Mouse (Mus musculus): Measurements from ENCODE around the gene Rd3l. TPM values are rescaled to one million over a fixed set of nuclear protein-coding genes. Genes with fewer than 3 reads are reported as not detected.

Gene Rd3l
- not detected in 2 replicates for polyA plus RNA-seq (2015; fragmentation: Nextera tagmentation; extraction: Ambion mirVana)

DNA sequence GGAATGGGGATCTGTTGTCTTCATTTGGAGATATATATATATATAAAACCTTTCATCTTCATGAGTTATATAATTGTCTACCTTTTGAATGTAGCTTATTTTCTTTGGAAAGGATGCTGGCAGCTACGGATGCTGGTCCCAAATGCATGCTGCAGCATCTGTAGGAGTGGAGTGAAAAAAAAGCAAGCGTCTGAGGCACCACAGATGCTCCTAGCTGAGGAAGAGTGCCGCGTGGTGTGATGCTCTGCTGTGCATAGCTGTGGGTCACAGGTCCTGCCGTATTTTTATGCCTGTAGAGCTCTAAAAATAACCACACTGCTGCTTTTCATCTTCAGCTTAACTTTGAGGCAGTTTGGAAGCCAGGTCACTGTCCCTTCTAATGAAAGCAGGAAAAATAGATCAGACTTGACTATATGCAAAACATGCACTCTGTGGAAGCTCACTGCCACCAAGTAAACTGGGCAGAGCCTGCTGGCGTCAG lies at the start of gene Rd3l:
Rd3l (minus strand) TSS at position 431 of the 481 bp plus-strand sequence.
- no peak within 1 kb of the TSS for H3K9ac ChIP-seq (replicated peaks; ENCODE audit: low read length)
- no peak within 1 kb of the TSS for H3K4me3 ChIP-seq (ENCODE audit: low read length)
- H3K27me3 ChIP-seq (ENCODE audit: insufficient read depth, low read length) = no peaks in the 10 kb centered on the region
- no peak within 1 kb of the TSS for H3K4me2 ChIP-seq (replicated peaks; ENCODE audit: low read depth, low read length)
- ATAC-seq (ENCODE audit: low FRiP score, low TSS enrichment) = no peak
- no peaks in the 10 kb centered on the region for H3K9me3 ChIP-seq (ENCODE audit: low read length)
- H3K27ac ChIP-seq (ENCODE audit: low read length) = no peak within 1 kb of the TSS
- no peaks in the 10 kb centered on the region for H3K4me1 ChIP-seq (ENCODE audit: insufficient read depth, low read length)
- WGBS = 57% methylated on average over 6 of the region's 6 CpGs
- no peaks in the 10 kb centered on the region for H3K36me3 ChIP-seq (ENCODE audit: insufficient read depth, low read length)

DNA sequence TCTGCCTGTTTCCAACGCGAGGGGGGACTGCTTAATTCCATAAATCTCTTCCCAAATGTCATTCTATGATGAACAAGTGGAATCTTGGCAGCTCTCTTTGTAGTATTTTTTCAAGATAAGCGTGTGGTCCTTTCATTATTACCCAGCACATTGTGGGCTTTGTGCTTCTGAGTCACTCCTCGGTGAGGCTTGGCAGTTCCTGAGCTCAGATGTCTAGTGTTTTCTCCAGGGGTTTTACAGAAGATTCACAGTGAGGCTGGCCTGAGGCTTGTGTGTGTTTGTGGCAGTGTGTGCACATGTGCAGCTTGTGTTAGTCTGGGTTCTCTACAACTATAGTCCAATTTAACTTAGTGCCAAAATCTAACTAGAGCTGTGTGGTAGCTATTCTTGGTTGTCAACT lies 46.3 kb upstream of the Rd3l start:
- Histone ChIP-seq H3K36me3 (ENCODE audit: insufficient read depth, low read length) (no peaks in the 10 kb centered on the region), H3K4me3 (ENCODE audit: low read length) (no peak overlapping the region), H3K9me3 (ENCODE audit: low read length) (peaks cover 3% of the 10 kb centered on the region), H3K27me3 (ENCODE audit: insufficient read depth, low read length) (no peaks in the 10 kb centered on the region), H3K27ac (ENCODE audit: low read length) (no peak overlapping the region), H3K4me2 (replicated peaks; ENCODE audit: low read depth, low read length) (no peak overlapping the region), H3K9ac (replicated peaks; ENCODE audit: low read length) (no peak overlapping the region), H3K4me1 (ENCODE audit: insufficient read depth, low read length) (no peaks in the 10 kb centered on the region)
- WGBS = 69% methylated on average over 4 of the region's 4 CpGs
- no peak for ATAC-seq (ENCODE audit: low FRiP score, low TSS enrichment)

DNA sequence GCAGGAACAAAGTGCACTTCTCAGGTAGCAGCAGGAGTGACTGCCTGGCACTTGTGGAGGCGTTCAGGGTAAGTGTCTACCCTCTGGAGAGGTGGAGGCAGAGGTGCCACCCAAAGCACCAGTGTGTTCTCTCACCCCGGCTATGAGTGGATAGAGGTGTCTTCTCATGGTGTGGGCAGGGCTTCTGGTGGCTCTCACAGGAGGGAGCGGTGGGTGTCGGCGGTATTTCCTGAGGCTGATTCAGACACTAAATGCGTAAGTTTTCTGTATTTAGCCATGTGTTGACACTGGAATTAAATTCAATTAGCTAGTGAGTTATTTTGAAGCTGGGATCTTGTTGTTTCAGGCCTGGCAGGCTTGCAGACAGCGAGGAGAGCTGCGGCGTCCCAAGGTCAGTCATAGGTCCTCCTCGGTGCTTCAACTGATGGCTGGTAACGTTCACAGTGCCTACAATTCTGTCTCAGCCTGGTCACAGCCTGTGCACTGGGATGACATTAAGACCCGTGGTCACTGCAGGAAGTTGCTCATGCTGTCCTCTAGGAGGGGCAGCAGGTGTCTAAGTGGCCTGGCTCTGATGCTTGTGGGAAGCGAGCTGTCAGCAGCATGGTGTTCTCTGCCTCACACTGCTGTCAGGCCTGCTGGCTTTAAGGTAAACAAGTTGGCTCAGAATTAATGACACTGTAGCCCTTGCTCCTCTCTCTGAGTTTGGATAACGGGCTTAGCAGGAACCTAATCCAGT lies 45.0 kb upstream of the Rd3l start:
- Histone ChIP-seq H3K27ac (ENCODE audit: low read length) (no peak overlapping the region), H3K36me3 (ENCODE audit: insufficient read depth, low read length) (no peaks in the 10 kb centered on the region), H3K9me3 (ENCODE audit: low read length) (peaks cover 12% of the 10 kb centered on the region), H3K4me3 (ENCODE audit: low read length) (no peak overlapping the region), H3K4me2 (replicated peaks; ENCODE audit: low read depth, low read length) (no peak overlapping the region), H3K27me3 (ENCODE audit: insufficient read depth, low read length) (no peaks in the 10 kb centered on the region), H3K9ac (replicated peaks; ENCODE audit: low read length) (no peak overlapping the region), H3K4me1 (ENCODE audit: insufficient read depth, low read length) (no peaks in the 10 kb centered on the region)
- 74% methylated on average over 14 of the region's 14 CpGs for WGBS
- no peak for ATAC-seq (ENCODE audit: low FRiP score, low TSS enrichment)

DNA sequence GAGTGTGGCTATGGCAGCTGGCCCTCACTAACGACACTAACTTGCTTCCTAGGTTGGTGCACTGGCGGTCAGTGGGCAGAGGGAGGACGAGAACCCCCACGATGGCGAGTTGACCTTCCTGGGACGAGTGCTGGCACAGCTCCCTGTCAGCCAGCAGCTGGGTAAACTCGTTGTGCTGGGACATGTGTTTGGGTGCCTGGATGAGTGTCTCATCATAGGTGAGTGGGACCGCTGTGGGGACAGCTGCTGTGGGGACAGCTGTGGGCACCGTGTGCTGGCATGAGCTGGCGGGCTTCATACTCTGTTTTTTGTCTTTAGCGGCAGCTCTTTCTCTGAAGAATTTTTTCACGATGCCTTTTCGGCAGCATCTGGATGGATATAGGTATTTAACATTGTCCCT lies 44.3 kb upstream of the Rd3l start:
- Histone ChIP-seq H3K9ac (replicated peaks; ENCODE audit: low read length) (no peak overlapping the region), H3K4me3 (ENCODE audit: low read length) (no peak overlapping the region), H3K4me1 (ENCODE audit: insufficient read depth, low read length) (no peaks in the 10 kb centered on the region), H3K9me3 (ENCODE audit: low read length) (peaks cover 12% of the 10 kb centered on the region), H3K27ac (ENCODE audit: low read length) (no peak overlapping the region), H3K27me3 (ENCODE audit: insufficient read depth, low read length) (no peaks in the 10 kb centered on the region), H3K36me3 (ENCODE audit: insufficient read depth, low read length) (no peaks in the 10 kb centered on the region), H3K4me2 (replicated peaks; ENCODE audit: low read depth, low read length) (no peak overlapping the region)
- no peak for ATAC-seq (ENCODE audit: low FRiP score, low TSS enrichment)
- 87% methylated on average over 13 of the region's 13 CpGs for WGBS

DNA sequence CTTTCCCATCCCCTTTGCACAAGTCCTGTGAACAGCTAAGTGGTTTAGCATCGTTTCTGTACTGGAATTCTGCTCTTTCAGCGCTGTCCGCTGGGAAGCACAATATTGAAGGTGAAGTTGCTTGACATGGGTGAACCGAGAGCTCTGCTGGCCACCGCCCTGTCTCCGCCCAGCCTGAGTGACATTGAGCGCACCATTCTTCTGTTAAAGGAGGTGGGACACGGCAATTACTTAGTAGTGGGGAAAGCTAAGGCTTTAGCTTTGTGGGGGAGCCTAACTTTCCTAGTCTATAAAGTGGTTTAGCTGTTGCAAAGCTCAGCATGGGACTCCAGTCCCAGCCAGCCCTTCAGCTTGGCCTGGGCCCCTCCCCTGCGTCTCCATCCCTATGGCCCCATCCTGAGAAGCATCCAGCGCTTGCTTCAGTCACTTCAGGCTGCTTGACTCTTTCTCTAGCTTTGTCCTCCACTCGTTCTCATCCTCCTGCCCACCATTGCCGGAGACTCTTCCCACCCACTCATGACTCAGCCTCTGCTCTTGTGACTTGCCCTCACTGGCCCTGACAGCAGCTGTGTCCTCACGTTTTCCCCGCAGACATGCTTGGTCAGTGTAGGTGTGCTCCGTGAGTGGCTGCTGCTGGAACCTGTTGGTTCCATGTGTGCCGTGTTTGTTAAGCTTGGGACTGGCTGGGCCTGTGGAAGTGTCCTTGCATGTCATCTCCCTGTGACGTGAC lies 43.6 kb upstream of the Rd3l start:
- 76% methylated on average over 17 of the region's 17 CpGs for WGBS
- H3K36me3 ChIP-seq (ENCODE audit: insufficient read depth, low read length) = no peaks in the 10 kb centered on the region
- no peaks in the 10 kb centered on the region for H3K27me3 ChIP-seq (ENCODE audit: insufficient read depth, low read length)

DNA sequence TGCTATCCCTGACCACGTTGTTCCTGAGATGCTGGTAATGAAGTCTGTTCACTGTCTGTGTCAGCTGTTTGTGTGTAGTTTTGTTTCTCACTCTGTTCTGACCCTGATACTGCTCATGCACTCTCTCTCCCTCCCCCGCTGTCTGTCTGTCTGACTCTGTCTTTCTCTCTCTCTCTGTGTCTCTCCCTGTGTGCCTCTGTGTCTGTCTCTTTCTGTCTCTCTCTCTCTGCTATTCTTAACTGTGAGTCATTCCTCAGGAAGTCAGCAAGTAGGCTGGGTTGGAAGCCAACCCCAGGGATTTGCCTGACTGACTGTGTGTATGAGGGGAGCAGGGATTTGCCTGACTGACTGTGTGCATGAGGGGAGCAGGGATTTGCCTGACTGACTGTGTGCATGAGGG lies 42.2 kb upstream of the Rd3l start:
- H3K36me3 ChIP-seq (ENCODE audit: insufficient read depth, low read length) = no peaks in the 10 kb centered on the region
- no peak overlapping the region for H3K4me3 ChIP-seq (ENCODE audit: low read length)
- no peak overlapping the region for H3K27ac ChIP-seq (ENCODE audit: low read length)
- no peak overlapping the region for H3K9ac ChIP-seq (replicated peaks; ENCODE audit: low read length)
- H3K4me2 ChIP-seq (replicated peaks; ENCODE audit: low read depth, low read length) = no peak overlapping the region
- no peaks in the 10 kb centered on the region for H3K27me3 ChIP-seq (ENCODE audit: insufficient read depth, low read length)
- no peak for ATAC-seq (ENCODE audit: low FRiP score, low TSS enrichment)
- 80% methylated on average over 2 of the region's 2 CpGs for WGBS
- no peaks in the 10 kb centered on the region for H3K4me1 ChIP-seq (ENCODE audit: insufficient read depth, low read length)
- H3K9me3 ChIP-seq (ENCODE audit: low read length) = peaks cover 12% of the 10 kb centered on the region

More for the DNA sequence above, 43.6 kb upstream of the Rd3l start:
- H3K9me3 ChIP-seq (ENCODE audit: low read length) = peaks cover 12% of the 10 kb centered on the region
- no peak overlapping the region for H3K4me2 ChIP-seq (replicated peaks; ENCODE audit: low read depth, low read length)
- H3K4me3 ChIP-seq (ENCODE audit: low read length) = no peak overlapping the region
- H3K27ac ChIP-seq (ENCODE audit: low read length) = no peak overlapping the region
- H3K9ac ChIP-seq (replicated peaks; ENCODE audit: low read length) = no peak overlapping the region
- no peak for ATAC-seq (ENCODE audit: low FRiP score, low TSS enrichment)
- no peaks in the 10 kb centered on the region for H3K4me1 ChIP-seq (ENCODE audit: insufficient read depth, low read length)

DNA sequence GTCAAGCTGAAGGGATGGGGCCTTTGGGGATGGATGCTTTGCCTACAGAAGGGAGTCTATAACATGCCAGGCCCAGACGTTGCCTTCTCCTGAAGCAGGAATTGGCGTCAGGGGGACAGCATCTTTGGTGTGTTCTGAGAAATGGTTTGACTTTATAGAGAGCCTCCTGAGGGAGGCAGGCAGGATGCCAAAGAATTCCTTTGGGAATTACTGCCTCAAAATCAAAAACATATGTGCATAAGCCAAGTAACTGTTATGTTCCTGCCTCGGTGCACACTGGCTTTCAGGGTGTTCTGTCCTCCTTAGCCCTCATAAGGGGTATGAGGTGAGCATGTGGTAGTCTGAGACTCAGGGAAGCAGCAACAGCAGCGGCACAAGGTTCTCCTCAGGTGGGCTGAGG lies 35.2 kb upstream of the Rd3l start:
- ATAC-seq (ENCODE audit: low FRiP score, low TSS enrichment) = no peak
- Histone ChIP-seq H3K27me3 (ENCODE audit: insufficient read depth, low read length) (no peaks in the 10 kb centered on the region), H3K9ac (replicated peaks; ENCODE audit: low read length) (no peak overlapping the region), H3K36me3 (ENCODE audit: insufficient read depth, low read length) (no peaks in the 10 kb centered on the region), H3K9me3 (ENCODE audit: low read length) (peaks cover 3% of the 10 kb centered on the region; the same call in 1 of the 2 replicates), H3K4me2 (replicated peaks; ENCODE audit: low read depth, low read length) (no peak overlapping the region), H3K4me1 (ENCODE audit: insufficient read depth, low read length) (no peaks in the 10 kb centered on the region; the same call in 1 of the 2 replicates), H3K27ac (ENCODE audit: low read length) (no peak overlapping the region), H3K4me3 (ENCODE audit: low read length) (no peak overlapping the region)
- 73% methylated on average over 4 of the region's 4 CpGs for WGBS

DNA sequence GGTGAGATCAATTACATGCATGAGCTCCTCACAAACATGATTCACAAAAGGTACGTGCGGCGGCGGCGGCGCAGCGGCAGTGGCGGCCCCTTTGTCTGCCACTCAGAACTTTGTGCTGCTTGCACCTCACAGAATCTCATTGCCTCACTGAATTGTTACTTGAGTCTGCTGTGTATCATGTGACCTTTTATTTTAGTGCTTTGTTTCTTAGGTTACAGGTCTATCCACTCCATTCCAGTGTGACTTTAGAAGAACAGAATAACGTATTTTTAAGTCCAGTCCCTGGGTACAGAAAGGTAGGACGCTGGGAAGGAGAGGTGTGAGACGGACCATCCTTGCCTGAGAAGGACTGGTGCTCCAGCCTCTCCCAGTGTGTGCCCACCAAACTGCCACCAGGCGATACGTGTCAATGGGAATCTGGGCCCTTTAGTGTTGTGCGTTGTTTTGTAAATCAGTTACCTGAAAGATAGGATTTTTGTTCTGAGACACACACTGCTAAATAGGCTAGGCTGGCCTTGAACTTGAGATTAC lies 32.2 kb upstream of the Rd3l start:
- Histone ChIP-seq H3K9ac (replicated peaks; ENCODE audit: low read length) (0 out of 2 replicates have a peak overlapping the region, but pooled peaks have one; percentile 3), H3K9me3 (ENCODE audit: low read length) (no peaks in the 10 kb centered on the region; the same call in 1 of the 2 replicates), H3K4me2 (replicated peaks; ENCODE audit: low read depth, low read length) (peak overlapping the region; percentile 52), H3K27ac (ENCODE audit: low read length) (peak overlapping the region; percentile 77), H3K4me3 (ENCODE audit: low read length) (peak overlapping the region; percentile 23), H3K27me3 (ENCODE audit: insufficient read depth, low read length) (no peaks in the 10 kb centered on the region), H3K36me3 (ENCODE audit: insufficient read depth, low read length) (no peaks in the 10 kb centered on the region), H3K4me1 (ENCODE audit: insufficient read depth, low read length) (no peaks in the 10 kb centered on the region; the same call in 1 of the 2 replicates)
- WGBS = 28% methylated on average over 14 of the region's 14 CpGs
- peak; percentile 60 for ATAC-seq (ENCODE audit: low FRiP score, low TSS enrichment)

DNA sequence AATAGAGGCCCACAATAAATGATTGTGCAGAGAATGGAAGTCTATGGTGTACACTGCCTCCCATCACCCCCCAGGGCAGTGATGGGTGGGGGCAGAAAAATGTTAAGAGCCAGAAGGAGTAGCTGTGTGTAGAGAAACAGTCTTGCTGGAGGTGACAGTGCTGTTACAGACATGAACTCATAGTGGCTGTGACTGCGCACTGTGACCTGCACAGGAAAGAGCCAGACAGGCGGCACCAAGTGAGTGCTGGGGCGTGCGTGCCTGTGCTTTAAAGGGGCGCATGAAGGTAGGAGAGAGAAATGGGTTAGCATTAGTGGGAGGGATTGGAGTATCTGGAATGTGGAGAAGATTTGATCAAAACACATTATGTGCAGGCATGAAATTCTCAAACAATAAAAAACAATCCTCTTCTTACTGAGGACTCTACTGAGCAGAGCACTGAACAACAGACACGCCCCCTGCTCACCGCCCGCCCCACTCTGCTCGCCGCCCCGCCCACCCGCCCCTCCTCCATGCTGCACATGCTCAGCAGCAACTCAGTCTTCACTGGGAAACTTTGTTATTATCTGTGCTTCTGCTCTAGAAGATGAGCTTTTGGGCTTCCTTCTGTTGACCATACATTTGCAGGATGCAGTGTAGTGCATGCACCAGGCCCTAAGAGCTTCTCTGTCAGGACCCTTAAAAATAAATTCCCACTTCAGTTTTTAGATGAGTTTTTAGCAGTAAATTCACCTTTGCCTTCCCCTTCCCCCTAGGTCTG lies 31.6 kb upstream of the Rd3l start:
- no peaks in the 10 kb centered on the region; the same call in 1 of the 2 replicates for H3K9me3 ChIP-seq (ENCODE audit: low read length)
- H3K27me3 ChIP-seq (ENCODE audit: insufficient read depth, low read length) = no peaks in the 10 kb centered on the region
- H3K36me3 ChIP-seq (ENCODE audit: insufficient read depth, low read length) = no peaks in the 10 kb centered on the region
- ATAC-seq (ENCODE audit: low FRiP score, low TSS enrichment) = peak; percentile 93
- peak overlapping the region; percentile 23 for H3K4me3 ChIP-seq (ENCODE audit: low read length)
- H3K9ac ChIP-seq (replicated peaks; ENCODE audit: low read length) = 0 out of 2 replicates have a peak overlapping the region, but pooled peaks have one; percentile 3
- H3K4me2 ChIP-seq (replicated peaks; ENCODE audit: low read depth, low read length) = peak overlapping the region; percentile 52
- H3K27ac ChIP-seq (ENCODE audit: low read length) = peak overlapping the region; percentile 77
- WGBS = 38% methylated on average over 8 of the region's 12 CpGs
- H3K4me1 ChIP-seq (ENCODE audit: insufficient read depth, low read length) = no peaks in the 10 kb centered on the region; the same call in 1 of the 2 replicates
